Mouse (Mus musculus) G1E (cell line): Measurements from ENCODE around the gene Hist1h2ab.
"Not testable (repeated sequence)": the region's sequence is repeated elsewhere in the genome, so short reads cannot be mapped to it uniquely, and the experiment has no call there.

Source experiments
- CTCF ChIP-seq: IDR thresholded peaks from 2 replicates; pipeline ENCODE4 v1.5.1; 2012; ENCODE audit warnings: low read depth, low read length, inconsistent platforms, mixed read lengths
- GATA1 ChIP-seq: IDR thresholded peaks from 2 replicates; pipeline ENCODE4 v1.6.1; 2012; ENCODE audit warnings: borderline replicate concordance, low read length, inconsistent platforms, mixed read lengths
- GATA2 ChIP-seq: IDR thresholded peaks from 2 replicates; pipeline ENCODE4 v1.6.1; 2012; ENCODE audit warnings: low read depth, low read length, inconsistent platforms, borderline replicate concordance
- TAL1 ChIP-seq: conservative IDR thresholded peaks from 2 replicates; pipeline ENCODE4 v1.6.1; 2012; ENCODE audit warnings: low read depth, low read length, inconsistent platforms, mixed read lengths

DNA sequence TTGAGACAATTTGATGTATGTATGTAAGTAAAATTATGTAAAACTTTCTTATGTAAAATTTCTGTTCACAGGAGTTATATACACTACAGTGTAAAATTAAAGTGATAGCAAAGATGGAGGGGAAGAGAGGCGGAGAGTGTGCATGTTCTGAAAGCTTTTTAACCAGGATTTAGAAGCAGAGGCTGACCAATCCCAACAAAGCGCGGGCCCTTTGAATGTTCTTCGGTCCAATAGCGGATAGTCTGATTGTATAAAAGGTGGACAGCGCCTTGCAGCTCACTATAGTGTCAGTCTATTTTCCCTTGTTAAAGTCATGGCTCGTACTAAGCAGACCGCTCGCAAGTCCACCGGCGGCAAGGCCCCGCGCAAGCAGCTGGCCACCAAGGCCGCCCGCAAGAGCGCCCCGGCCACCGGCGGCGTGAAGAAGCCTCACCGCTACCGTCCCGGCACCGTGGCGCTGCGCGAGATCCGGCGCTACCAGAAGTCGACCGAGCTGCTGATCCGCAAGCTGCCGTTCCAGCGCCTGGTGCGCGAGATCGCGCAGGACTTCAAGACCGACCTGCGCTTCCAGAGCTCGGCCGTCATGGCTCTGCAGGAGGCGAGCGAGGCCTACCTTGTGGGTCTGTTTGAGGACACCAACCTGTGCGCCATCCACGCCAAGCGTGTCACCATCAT is 1.3 kb downstream of the Hist1h2ab start, which contains the start of gene Hist1h3b:
- TF ChIP-seq CTCF, GATA2, GATA1, TAL1: not testable (repeated sequence)
